Mouse (Mus musculus): Measurements from ENCODE around the gene Tppp2. TPM values are rescaled to one million over a fixed set of nuclear protein-coding genes. Genes with fewer than 3 reads are reported as not detected.

Tppp2 gene
- not detected for polyA plus RNA-seq (2014; fragmentation: Illumina TruSeq; extraction: RNeasy Lipid Tissue Mini Kit (QIAGEN cat#74804); ENCODE audit: low read depth, low replicate concordance)

GRCm38 (mm10) chr14:51918125-51918524 is at the start of gene Tppp2:
Gene Tppp2 (plus strand): TSS chr14:51918425.

GRCm38 (mm10) chr14:51884598-51885331 is 33.5 kb upstream of the Tppp2 start, which contains the start of gene Mettl17:
Gene Mettl17 (plus strand): TSS chr14:51884842.

GRCm38 (mm10) chr14:51892191-51892939 is 25.9 kb upstream of the Tppp2 start, which contains the start of gene Slc39a2:
Gene Slc39a2 (plus strand): TSS chr14:51892889.

GRCm38 (mm10) chr14:51913960-51914762 is 4.1 kb upstream of the Tppp2 start, which contains the start of gene Ndrg2:
Gene Ndrg2 (minus strand): TSS chr14:51914158.

GRCm38 (mm10) chr14:51922571-51922865 is 4.3 kb downstream of the Tppp2 start, which contains the start of gene Rnase13:
Gene Rnase13 (minus strand): TSS chr14:51922773.

Other genes starting within 250 kb of the Tppp2 start
- gene Gm17079, start 223.0 kb upstream of the Tppp2 start, polyA plus RNA-seq (2014; fragmentation: Illumina TruSeq; extraction: RNeasy Lipid Tissue Mini Kit (QIAGEN cat#74804); ENCODE audit: low read depth, low replicate concordance), result not detected
- gene Gm5800, start 201.2 kb upstream of the Tppp2 start, polyA plus RNA-seq (2014; fragmentation: Illumina TruSeq; extraction: RNeasy Lipid Tissue Mini Kit (QIAGEN cat#74804); ENCODE audit: low read depth, low replicate concordance), result not detected
- not detected for gene Ang4, start 144.8 kb upstream of the Tppp2 start, polyA plus RNA-seq (2014; fragmentation: Illumina TruSeq; extraction: RNeasy Lipid Tissue Mini Kit (QIAGEN cat#74804); ENCODE audit: low read depth, low replicate concordance)
- not detected for gene AY358078, start 118.4 kb upstream of the Tppp2 start, polyA plus RNA-seq (2014; fragmentation: Illumina TruSeq; extraction: RNeasy Lipid Tissue Mini Kit (QIAGEN cat#74804); ENCODE audit: low read depth, low replicate concordance)
- not detected for gene Ear6, start 64.7 kb upstream of the Tppp2 start, polyA plus RNA-seq (2014; fragmentation: Illumina TruSeq; extraction: RNeasy Lipid Tissue Mini Kit (QIAGEN cat#74804); ENCODE audit: low read depth, low replicate concordance)
- gene Mettl17, start 33.6 kb upstream of the Tppp2 start, polyA plus RNA-seq (2014; fragmentation: Illumina TruSeq; extraction: RNeasy Lipid Tissue Mini Kit (QIAGEN cat#74804); ENCODE audit: low read depth, low replicate concordance), result 4.0 TPM
- 0.29 TPM for gene Slc39a2, start 25.5 kb upstream of the Tppp2 start, polyA plus RNA-seq (2014; fragmentation: Illumina TruSeq; extraction: RNeasy Lipid Tissue Mini Kit (QIAGEN cat#74804); ENCODE audit: low read depth, low replicate concordance)
- 697 TPM for gene Ndrg2, start 4.3 kb upstream of the Tppp2 start, polyA plus RNA-seq (2014; fragmentation: Illumina TruSeq; extraction: RNeasy Lipid Tissue Mini Kit (QIAGEN cat#74804); ENCODE audit: low read depth, low replicate concordance)
- gene Rnase13, start 4.3 kb downstream of the Tppp2 start, polyA plus RNA-seq (2014; fragmentation: Illumina TruSeq; extraction: RNeasy Lipid Tissue Mini Kit (QIAGEN cat#74804); ENCODE audit: low read depth, low replicate concordance), result not detected
- 13.4 TPM for gene Arhgef40, start 66.3 kb downstream of the Tppp2 start, polyA plus RNA-seq (2014; fragmentation: Illumina TruSeq; extraction: RNeasy Lipid Tissue Mini Kit (QIAGEN cat#74804); ENCODE audit: low read depth, low replicate concordance)
- not detected for gene Tmem253, start 97.2 kb downstream of the Tppp2 start, polyA plus RNA-seq (2014; fragmentation: Illumina TruSeq; extraction: RNeasy Lipid Tissue Mini Kit (QIAGEN cat#74804); ENCODE audit: low read depth, low replicate concordance)
- gene Zfp219, start 102.3 kb downstream of the Tppp2 start, polyA plus RNA-seq (2014; fragmentation: Illumina TruSeq; extraction: RNeasy Lipid Tissue Mini Kit (QIAGEN cat#74804); ENCODE audit: low read depth, low replicate concordance), result 0.70 TPM
- gene Olfr221, start 124.0 kb downstream of the Tppp2 start, polyA plus RNA-seq (2014; fragmentation: Illumina TruSeq; extraction: RNeasy Lipid Tissue Mini Kit (QIAGEN cat#74804); ENCODE audit: low read depth, low replicate concordance), result not detected
- gene Hnrnpc, start 185.6 kb downstream of the Tppp2 start, polyA plus RNA-seq (2014; fragmentation: Illumina TruSeq; extraction: RNeasy Lipid Tissue Mini Kit (QIAGEN cat#74804); ENCODE audit: low read depth, low replicate concordance), result 361 TPM
- gene Rpgrip1, start 192.3 kb downstream of the Tppp2 start, polyA plus RNA-seq (2014; fragmentation: Illumina TruSeq; extraction: RNeasy Lipid Tissue Mini Kit (QIAGEN cat#74804); ENCODE audit: low read depth, low replicate concordance), result 0.87 TPM